Mouse (Mus musculus) skeletal muscle tissue, adult 2 months (tissue): ENCODE data around the gene Pde11a.

Source experiments
- DNase-seq: peaks from one replicate; pipeline ENCODE4 v3.0.0-alpha.2; 2012; ENCODE audit warnings: low read depth, low spot score

Gene Pde11a

DNA sequence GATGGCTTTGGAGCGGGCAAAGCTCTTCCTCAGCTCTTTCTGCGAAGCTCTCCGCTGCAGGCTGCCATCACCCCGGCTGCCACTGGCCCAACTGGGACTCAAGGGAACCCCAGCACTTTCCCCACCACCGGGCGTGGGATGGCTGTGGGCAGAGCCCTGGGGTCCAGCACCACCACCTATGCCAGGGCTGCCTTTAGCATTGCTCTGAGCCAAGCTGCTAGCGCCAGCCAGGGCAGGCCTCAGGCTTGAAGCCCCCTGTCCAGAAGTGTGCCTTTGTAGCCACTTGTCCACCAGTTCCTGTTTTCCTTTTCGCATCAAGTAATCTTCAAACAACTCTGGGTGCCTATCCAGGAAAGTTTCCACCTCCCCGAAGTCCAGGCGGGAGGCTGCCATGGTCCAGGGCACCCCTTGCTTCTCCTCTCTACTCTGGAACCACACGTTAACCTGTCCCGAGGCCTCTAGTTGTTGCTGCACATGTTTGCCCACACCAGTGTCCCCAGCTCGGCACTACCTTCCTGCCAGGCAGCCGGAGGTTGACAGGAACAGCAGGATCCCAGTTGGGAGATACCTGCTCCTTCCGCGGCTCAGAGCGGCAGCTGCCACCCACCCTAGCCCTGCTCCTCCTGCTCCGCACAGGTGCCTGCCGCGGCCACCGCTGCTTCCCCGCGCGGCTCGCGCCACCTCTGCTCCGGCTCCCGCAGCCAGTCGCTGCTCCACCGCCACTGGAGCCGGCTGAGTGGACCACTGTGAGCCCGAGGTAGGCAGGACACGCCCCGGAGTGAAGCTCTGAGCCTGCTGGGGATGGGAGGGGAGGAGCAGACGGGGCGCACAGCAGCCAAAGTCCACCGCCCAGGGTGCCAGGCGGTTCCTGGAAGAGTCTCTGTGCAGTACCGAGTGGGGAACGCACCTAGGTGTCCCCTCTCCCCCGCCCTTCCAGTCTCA, at the start of gene Pde11a:
TSS of gene Pde11a (minus strand) at position 560 of the 942 bp plus-strand sequence.
- no peak for DNase-seq

DNA sequence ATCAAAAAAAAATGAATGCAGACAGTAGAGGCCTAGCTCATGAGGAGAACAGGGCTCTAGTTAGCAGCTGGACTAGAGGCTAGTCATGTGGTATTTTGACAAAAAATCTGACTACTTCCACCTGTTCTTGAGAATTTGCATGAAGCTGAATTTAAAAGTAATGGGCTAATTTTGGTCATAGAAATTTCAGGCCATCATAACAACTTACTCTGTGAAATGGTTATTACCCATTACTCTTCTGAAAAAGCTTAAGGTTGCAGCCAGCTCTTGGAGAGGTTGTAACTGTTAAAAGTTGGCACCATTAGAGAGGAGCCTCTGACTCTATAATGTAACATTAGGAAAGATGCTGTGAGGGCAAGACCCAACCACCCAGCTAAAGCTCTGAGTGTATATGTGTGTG, 48.0 kb upstream of the Pde11a start:
- no peak for DNase-seq

DNA sequence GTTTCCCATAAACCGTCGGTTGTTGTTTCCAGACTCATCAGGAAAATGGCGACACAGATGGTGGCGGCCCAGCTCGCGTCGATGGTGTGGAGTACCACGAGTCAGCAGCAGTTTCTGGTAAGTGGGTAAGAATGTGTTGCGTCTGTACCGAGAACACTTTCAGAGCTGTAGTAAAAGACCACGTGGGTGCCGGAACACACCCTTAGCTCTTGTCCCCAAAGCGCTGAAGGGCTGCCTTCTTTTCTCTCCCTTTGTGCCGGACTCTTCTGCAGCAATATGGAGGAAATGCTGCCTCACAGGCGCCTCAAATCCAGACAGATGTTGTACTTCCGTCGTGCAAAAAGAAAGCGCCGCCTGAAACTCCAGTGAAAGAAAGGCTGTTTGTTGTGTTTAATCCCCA, 40.1 kb upstream of the Pde11a start:
- no peak for DNase-seq

DNA sequence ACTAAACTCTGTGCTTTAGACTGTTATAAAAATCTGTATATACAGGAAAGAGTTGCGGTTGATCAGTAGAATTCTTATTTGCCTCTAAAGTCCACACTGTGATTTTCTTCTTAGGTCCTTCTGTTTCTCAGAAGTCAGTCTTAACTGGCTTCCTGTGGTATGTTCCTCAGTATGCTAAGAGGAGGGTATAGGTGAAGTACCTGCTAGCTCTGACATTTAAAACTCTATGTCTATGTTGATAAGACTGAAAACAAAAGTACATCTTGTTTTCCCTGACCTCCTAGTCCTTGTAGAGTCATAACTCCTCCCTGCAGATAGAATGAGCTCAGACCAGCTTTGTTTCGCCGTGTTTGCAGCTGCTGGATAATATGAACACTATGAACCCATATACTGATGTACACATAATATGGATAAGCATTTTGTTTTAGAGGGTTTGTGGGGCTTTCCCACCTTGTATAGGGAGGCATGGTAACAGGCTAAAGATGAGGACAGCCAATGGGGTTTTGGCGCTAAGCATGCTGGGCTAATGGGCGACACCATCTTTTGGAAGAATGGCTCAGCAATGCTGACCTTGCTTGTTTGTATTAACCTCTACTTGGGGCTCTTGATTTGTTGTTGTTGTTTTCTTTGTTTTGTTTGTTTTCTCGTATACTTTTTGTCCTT, 36.1 kb upstream of the Pde11a start:
- DNase-seq: no peak

DNA sequence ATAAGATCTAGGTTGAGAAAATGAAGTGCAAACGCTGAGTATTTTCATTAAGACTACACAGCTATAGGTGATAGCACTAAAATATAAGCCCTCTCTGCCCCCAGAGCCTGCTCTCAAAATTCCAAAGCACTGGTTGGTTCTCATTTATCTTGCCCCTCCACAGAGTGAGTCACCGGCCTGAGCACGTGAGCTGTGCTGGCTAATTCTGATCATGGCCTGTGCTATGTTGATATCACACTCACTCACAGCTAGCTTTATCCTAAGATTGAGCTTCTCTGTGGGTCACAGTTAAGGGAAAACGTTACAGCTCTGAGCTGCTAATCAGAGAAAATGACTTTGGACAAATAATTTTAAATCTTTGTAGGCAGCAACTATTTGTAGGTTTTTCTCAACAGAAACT, 33.7 kb upstream of the Pde11a start:
- no peak for DNase-seq

DNA sequence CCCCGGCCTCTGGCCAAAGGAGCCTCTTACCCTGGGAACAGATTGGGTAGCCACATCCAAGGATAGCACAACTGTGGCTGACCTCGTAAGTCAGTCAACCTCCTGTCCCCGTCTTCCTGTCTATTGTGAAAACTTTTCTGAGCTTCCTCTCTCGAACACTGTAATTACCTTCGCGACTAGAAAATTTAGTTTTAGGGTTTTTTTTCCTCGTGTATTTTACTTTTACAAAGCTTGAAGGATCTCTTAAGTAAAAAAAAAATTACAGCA, 32.0 kb upstream of the Pde11a start:
- no peak for DNase-seq

DNA sequence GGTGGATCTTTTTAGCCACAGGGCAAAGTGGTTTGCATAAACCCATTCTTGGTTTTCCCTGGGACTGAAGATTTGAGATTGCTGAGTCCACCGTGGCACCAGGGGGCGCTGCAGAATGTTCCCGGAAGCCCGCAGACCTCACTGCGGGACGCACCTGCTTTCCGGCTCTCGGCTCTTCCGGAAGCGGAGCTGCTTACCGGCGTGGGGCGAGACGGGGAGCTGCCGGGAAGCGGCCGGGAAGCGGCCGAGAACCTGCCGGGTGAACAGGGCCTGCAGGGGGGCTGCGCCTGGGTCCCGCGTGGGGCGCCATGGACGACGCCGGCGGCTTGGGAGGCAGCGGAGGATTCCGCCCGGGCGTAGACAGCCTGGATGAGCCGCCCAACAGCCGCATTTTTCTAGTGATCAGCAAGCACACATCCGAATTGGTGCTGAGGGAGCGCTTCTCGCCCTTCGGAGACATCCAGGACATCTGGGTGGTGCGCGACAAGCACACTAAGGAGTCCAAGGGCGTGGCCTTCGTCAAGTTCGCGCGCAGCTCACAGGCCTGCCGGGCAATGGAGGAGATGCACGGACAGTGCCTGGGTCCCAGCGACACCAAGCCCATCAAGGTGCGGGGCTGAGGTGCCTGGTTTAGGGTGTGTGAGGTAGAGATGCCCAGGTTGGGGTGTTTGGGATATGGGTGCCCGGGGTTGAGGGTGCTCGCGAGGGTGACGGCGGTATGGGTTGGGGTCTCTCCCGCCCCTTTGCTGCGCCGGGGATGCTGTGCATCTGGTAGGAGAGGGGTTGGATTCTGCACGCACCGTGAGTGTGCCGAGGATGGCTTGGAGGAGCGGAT, 31.5 kb upstream of the Pde11a start, which contains the start of gene Rbm45:
TSS of gene Rbm45 (plus strand) at position 164 of the 835 bp plus-strand sequence.
- peak; percentile 71 for DNase-seq

DNA sequence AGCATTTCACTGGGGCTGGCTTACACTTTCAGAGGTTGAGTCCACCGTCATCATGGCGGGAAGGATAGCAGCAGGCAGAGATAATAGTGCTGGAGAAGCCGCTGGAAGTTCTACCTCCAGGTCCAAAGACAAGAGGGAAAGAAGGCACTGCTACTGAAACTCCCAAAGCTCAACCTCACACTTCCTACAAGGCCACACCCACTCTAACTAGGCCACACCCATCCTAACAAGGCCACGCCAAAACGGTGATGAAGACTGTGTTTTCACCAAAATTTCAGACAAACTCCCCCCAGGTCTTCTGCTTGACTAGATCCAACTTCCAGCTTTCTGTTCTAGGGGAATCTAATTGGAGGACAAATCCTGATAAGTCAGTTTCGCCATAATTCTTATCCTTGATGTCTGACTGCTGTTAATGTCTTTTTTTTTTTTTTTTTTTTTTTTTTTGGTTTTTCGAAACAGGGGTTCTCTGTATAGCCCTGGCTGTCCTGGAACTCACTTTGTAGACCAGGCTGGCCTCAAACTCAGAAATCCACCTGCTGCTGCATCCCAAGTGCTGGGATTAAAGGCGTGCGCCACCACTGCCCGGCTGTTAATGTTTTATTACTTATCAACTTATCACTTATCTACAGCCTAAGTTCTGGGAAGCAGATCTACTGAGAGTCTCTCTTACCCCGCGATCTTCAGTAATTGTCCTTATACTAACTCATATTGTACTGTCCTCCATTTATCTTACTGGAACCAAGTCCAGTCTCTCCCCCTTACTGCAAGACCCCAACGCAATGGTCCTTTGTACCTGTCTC, 30.5 kb upstream of the Pde11a start:
- no peak for DNase-seq

DNA sequence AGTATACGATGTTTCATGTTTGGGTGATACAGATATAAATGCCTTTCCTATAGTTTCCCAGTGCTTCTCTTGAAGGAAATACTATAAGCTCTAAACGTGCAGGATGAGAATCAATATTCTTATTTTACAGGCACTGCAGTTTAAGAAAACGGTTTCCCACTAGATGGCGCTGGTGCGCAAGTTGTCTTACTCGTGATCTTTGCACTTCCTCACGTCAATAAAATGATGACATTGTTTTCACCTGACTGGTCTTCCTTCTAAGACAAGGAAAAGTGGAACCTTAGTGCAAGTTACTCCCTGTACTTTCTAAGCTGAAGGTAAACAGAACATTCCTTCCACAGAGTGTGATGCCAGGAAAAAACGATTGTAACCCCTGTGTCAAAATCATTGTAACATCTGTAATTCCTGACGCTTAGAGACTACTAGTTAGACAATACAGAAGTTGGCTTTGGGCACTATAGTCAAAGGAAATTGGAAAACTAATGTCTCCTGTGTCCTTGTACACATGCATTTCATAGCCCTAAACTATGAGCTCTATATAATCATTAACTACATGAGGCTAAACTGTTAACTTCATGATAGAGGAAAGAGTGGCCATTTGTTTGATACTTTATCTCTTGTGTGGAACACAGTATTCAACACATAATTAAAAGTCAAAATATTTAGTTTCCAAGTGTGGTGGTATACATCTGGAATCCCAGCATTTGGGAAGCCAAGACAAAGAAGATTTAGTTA, 28.8 kb upstream of the Pde11a start:
- peak; percentile 60 for DNase-seq

DNA sequence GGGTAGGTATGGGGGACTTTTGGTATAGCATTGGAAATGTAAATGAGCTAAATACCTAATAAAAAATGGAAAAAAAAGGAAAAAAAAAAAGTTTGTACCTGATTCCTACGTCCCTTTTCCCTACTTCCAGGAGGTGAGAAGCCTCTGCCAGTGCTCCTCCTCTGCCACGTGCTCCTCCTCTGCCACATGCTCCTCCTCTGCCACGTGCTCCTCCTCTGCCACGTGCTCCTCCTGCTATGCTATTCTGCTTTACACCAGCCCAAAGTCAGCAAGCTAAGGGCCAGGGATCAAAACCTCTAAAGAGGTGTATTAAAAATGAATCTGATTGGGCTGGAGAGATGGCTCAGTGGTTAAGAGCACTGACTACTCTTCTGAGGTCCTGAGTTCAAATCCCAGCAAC, 27.2 kb upstream of the Pde11a start:
- DNase-seq: no peak

DNA sequence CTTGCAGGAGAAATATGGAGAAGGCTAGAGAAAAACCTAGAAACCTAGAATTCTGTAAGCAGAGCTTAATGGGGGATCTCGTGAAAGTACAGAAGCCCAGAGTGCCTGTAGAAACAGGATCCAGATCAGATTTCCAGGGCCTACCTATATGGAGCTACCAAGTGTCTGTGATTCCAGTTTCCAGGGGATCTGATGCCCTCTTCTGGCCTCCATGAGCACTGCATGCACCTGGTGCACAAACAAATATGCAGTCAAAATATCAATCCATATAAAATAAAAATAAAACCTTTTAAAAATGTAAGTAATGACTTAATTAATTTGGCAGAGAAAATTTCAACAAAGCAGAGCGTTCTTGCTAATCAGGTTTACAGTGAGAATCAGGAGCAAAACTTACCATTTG, 23.5 kb upstream of the Pde11a start:
- no peak for DNase-seq

DNA sequence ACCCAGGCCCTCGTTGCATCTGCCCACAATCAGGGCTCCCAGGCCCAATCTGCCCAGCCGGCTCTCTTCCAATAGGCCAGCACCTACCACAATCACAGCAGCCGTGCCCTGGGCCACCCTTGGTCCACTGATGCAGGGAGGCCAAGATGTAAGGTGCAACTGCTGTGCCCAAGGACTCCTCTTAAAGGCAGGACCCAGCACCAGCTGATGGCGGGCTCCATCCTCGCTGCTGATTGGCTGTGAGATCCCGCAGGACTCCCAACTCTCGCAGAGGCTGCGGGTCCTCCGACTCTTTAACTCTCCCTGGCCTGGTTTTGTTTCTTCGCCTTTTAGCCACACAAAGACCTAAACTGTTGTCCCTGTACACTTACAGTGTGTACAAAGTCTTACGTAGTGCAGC, 21.7 kb upstream of the Pde11a start, which contains the start of gene Cyct:
TSS of gene Cyct (minus strand) at position 225 of the 400 bp plus-strand sequence.
- DNase-seq: no peak

DNA sequence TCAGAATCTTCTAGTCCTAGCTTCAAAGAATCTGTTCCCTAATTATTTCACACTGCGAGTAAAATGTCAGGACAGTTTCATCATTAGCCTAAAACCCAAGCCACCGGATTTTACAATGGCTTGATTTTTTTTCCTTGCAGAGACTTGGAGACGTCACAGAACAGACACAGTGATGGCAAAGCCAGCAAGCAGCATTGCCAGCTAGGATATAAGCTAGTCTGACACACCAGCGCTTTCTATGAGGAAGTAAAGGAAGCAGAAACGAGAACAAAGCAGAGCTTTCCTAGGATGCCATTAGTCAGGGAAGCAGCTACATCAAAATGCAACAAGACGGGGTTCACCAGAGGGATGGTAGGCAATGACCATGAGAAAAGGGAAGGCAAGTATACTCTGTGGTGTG, 9.3 kb upstream of the Pde11a start:
- no peak for DNase-seq

DNA sequence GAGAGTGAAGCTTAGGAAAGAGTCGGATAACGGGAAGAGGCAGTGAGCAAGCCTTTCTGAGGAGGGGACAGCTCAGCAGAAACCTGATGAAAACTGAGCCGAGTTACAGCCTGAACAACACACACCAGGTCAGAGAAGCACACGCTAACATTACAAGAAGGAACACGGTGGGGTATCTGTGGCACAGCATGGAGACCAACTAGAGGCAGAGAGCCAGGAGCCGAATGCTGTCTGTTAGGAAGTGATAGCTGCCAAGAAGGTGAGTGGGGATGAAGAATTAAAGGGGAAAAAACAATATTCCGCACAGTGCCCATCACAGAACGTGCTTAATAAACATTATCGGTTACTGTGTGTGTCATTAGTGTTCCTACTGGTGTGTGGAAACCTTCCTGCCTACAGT, 3.6 kb upstream of the Pde11a start:
- no peak for DNase-seq

DNA sequence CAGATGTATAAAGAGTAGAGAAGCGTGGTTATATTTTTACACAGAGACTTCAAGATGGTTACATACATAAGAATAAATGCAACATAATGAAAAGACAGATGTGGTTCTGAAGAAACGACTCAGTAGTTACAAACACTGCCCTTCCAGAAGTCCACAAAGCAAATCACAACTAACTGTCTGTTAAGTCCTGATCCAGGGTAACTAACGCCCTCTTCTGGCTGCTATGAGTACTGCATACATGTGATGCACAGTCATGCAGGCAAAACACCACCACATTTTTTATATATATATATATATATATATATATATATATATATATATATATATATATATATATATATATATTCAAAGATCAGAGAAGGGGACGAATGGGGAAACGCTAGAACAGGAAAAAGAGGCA, 4.0 kb downstream of the Pde11a start:
- DNase-seq: no peak

DNA sequence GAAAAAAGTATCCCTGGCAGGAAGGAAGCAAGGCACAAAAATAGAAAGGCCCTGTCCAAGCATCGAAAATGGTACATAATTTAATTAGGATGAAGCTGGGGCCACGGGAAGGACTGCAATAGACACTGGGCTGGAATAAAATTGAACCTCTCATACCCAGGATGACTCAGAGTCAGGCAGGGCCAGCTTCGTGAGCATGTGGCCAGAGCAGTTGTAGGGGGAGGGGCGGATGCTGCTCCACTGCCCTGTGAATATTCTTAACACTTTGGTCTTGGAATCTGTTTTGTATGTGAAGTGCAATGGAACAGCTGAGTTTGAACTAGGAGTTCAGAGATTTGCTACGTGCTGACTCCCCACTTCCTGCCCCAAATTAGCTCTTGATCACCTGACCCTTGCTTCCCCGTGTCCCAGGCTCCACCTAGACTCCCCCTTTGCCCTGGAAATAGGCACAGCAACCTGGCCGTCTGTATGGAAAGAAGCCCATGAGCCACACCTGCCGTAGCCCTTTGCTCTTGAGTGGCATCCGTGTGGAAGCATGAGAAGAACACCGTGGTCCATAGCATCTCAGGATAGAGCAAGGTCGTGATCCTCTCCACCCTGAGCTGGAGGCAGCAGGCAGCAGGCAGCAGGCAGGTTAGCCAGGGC, 6.3 kb downstream of the Pde11a start:
- no peak for DNase-seq

DNA sequence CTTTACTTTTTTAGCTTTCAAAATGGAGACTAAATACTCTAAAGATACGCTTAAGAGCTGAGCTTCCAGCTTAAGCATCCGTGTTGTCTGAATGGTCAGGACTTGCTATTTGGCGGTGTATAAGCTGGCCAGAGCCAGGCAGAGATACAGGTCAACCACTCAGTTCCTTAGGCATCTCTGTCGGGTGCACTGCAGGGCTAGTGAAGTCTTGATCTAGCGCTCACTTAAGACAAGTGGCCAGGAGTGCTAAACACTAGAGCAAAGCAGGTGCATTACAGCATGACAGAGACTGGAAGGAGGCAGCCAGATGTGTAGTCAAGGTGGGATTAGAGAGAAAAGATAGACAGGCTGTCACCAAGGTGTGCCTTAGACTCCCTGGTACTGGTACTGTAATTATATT, 8.5 kb downstream of the Pde11a start:
- no peak for DNase-seq

DNA sequence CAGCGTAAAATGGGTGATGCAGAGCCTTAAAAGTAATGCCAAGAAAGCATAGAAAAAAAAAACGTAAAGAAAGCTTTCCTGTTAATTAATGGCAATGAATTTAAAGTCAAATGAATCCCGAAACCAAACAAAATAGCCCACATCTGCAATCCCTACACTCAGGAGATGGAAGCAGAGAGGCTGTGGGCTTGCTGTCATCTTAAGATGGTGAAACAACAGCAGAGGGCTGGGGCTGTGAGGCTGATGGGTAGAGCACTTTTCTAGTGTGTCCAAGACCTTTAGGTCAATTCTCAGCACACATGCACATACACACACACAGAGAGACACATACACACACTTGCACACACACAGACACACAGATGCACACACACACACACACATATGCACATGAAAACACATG, 12.4 kb downstream of the Pde11a start:
- DNase-seq: no peak

DNA sequence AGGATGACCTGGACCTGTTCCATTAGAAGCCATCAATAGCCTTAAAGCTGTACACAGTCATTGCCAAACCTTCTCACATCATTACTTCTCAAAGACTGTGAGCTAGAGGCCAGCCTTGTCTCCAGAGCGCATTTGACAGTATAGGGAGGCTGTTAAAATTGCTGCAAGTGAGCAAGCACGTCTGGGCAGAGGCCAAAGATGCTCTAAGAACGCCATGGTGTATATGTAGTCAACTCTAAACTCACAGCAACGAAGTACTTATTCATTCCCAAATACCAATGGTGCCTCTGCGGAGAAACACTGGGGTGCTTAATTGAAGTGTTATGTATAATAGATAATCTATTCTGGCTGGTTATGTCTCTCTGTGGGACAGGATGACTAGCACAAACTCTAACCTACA, 14.1 kb downstream of the Pde11a start:
- DNase-seq: no peak

DNA sequence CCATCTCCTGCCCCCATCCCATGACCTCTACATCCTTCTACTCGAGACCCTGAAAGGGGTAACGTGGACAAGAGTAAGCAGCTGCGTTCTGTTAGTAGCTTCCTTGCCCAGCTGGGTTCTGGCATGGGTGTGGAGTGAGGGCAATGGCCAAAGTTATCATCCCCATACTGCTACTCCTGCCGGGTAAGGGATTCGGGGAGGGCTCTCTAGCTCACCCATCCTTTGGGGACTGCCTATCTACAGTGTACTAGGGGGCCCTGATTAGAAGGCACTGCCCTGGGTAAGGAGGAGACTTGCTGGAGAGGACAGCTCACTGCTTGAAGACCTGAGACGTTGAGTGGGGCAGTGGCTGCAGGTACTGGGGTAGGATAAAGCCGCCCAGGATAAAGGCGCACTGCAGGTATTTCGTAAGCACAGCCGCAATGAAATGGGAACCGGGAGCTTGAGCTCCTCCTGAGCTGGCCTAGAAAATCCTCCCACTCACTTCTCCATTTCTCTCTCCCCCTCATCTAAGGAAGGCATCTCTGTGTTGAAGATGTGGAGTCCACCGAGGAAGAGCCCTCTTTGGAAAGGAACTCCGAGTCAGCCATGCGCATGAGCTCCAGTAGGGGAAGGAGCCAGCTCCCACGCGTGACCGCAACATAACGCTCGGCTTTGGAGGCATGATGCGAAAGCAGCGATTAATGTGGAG, 15.2 kb downstream of the Pde11a start:
- no peak for DNase-seq
